Mouse (Mus musculus) embryonic facial prominence, embryonic 12.5 days (tissue): Measurements from ENCODE around the gene Noct. TPM values are rescaled to one million over a fixed set of nuclear protein-coding genes. Genes with fewer than 3 reads are reported as not detected.
A peak's percentile ranks its signal among the peaks of the same experiment; 100 is the strongest.
"Not testable (repeated sequence)": the region's sequence is repeated elsewhere in the genome, so short reads cannot be mapped to it uniquely, and the experiment has no call there.

Experiments
- ATAC-seq: fragments of 200-750 bp; cut with Nextera tagmentation; 2 replicates; pipeline ENCODE4 v1.8.0; 2017; ENCODE audit not compliant: insufficient number of reproducible peaks, insufficient read depth, low FRiP score, low TSS enrichment
- H3K27ac ChIP-seq: fragments of 300-500 bp; sonication (generic); 2 replicates; pipeline ENCODE4 v1.5.1; 2016; ENCODE audit warnings: mild to moderate bottlenecking
- H3K27me3 ChIP-seq: fragments of 300-500 bp; sonication (generic); 2 replicates; pipeline ENCODE4 v1.6.1; 2016; ENCODE audit warnings: mild to moderate bottlenecking, moderate library complexity
- H3K36me3 ChIP-seq: fragments of 300-500 bp; sonication (generic); 2 replicates; pipeline ENCODE4 v1.6.1; 2016; ENCODE audit warnings: mild to moderate bottlenecking
- H3K4me1 ChIP-seq: fragments of 300-500 bp; sonication (generic); 2 replicates; pipeline ENCODE4 v1.6.1; 2016
- H3K4me2 ChIP-seq: fragments of 300-500 bp; sonication (generic); replicated peaks from 2 replicates; pipeline ENCODE4 v1.6.1; 2016; ENCODE audit warnings: mild to moderate bottlenecking, moderate library complexity
- H3K4me3 ChIP-seq: fragments of 300-500 bp; sonication (generic); 2 replicates; pipeline ENCODE4 v1.5.1; 2016; ENCODE audit warnings: mild to moderate bottlenecking
- H3K9ac ChIP-seq: fragments of 300-500 bp; sonication (generic); 2 replicates; pipeline ENCODE4 v1.6.1; 2016; ENCODE audit warnings: mild to moderate bottlenecking, moderate library complexity
- H3K9me3 ChIP-seq: fragments of 300-500 bp; sonication (generic); 2 replicates; pipeline ENCODE4 v1.6.1; 2016; ENCODE audit warnings: mild to moderate bottlenecking, moderate library complexity
- whole genome bisulfite sequencing: fragments of 180-500 bp; shearing (Covaris S2); methylation state at CpG from one replicate; pipeline ENCODE4 v1.1.7; 2016; 5-methylcytosine and 5-hydroxymethylcytosine counted together
- polyA plus RNA-seq: library from polyadenylated mRNA; unstranded; fragments of >200 nt; fragmentation: Nextera tagmentation; extraction: Ambion mirVana; gene quantifications from 2 replicates; pipeline ENCODE4 v1.2.1, GENCODE M21; 2016

Gene Noct
- 14.4 and 14.6 TPM in 2 replicates for polyA plus RNA-seq

DNA sequence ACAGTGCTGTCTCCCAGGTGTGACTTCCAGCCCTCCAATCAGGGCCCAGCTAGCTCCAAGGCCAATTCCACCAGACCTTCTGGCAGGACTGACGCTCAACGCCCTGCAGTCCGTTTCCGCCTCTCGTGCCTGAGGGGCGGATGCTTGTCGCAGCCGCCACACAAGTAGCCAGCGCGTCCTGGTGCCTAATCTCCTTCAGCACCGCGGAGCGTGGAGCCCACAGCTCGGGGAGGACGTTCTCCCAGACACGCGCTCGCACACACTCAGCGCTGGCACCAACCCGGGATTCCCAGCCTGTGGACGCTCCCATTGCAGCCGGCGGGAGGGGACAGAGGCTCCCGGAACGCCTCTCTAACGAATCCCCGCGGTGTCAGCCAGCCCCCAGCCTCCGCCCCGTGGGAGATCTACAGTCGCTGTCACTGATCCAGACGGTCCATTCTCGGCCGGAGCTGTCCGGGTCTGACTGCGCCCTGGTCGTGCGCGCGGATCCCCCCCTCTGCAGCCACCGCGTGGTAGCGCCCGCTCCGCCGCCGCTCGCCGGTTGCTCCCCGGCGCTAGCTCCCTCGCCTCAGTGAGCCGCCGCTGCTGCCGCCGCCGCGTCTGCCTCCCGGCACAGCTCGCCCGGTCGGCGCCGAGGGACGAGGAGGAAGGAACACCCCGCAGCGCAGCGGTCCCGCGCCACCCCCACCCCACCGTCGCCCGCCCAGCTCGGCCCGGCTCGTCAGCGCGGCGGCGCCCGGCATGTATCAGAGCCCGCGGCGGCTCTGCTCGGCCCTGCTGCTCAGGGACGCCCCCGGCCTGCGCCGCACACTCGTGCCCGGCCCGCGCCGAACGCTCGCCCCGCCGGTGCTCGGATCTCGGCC is at the start of gene Noct:
TSS of gene Noct (plus strand) at position 85 of the 863 bp plus-strand sequence.
- H3K4me3 ChIP-seq: peak within 1 kb of the TSS; percentile 83
- H3K4me2 ChIP-seq: peak within 1 kb of the TSS; percentile 72
- H3K27ac ChIP-seq: peak within 1 kb of the TSS; percentile 91
- peak; percentile 86 for ATAC-seq
- peak within 1 kb of the TSS; percentile 84 for H3K9ac ChIP-seq
- under 1% methylated on average over 85 of the region's 100 CpGs for WGBS
- H3K9me3 ChIP-seq: no peaks in the 10 kb centered on the region
- no peaks in the 10 kb centered on the region for H3K36me3 ChIP-seq
- no peaks in the 10 kb centered on the region for H3K27me3 ChIP-seq
- peaks cover 12% of the 10 kb centered on the region for H3K4me1 ChIP-seq

DNA sequence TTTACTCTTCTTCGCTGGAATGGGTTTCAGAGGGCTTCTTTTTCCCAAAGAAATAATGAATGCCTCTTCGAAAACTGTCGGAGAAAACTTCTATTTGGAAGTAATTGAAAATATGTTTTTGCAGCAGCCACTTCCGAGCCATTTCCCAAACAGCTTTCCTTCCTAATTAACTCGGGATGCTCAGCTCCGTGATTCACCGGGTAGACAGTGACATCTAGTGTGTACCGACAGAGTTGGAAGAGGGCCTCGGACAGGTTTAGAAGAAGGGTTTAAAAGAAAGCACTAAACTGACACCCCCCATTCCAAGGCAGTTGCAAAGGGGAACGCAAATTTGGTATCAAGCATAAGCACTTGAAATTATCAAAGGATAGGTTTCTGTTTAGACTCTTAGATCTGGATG is 46.1 kb upstream of the Noct start:
- H3K4me1 ChIP-seq: no peaks in the 10 kb centered on the region
- 38% methylated on average over 10 of the region's 10 CpGs for WGBS
- no peak for ATAC-seq

DNA sequence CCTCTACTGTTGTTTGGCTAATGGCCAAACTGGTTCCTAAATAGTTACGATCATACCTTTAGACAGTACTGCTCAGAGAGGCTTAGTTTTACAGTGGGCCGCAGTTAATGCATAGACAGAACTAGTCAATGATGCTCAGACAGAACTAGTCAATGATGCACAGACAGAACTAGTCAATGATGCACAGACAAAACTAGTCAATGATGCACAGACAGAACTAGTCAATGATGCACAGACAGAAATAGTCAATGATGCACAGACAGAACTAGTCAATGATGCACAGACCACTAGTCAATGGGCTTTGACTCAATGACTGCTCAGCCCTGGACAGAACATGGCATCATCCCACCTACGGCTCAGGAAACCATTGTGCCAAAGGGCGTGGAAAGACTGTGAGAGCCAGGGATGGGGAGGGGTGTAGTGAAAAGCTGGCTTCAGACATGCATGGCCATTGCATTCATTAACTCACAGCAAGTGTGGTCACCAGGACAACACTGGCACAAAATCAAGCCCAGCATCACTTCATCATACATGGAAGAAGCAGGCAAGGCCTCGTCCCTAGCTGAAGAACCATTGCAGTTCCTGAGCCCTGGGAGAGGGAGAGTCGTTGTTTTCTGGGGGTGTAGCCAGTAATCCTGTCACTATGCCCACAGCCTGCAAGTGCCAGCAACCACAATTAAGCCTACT is 44.6 kb upstream of the Noct start:
- Histone ChIP-seq H3K9ac (no peak overlapping the region), H3K9me3 (no peaks in the 10 kb centered on the region), H3K36me3 (no peaks in the 10 kb centered on the region), H3K4me2 (no peak overlapping the region), H3K4me3 (no peak overlapping the region), H3K27me3 (no peaks in the 10 kb centered on the region), H3K4me1 (no peaks in the 10 kb centered on the region), H3K27ac (no peak overlapping the region)
- whole genome bisulfite sequencing: 89% methylated on average over 6 of the region's 6 CpGs
- ATAC-seq: no peak

More for the DNA sequence above, 46.1 kb upstream of the Noct start:
- H3K27ac ChIP-seq: no peak overlapping the region
- H3K36me3 ChIP-seq: no peaks in the 10 kb centered on the region
- no peaks in the 10 kb centered on the region for H3K27me3 ChIP-seq
- no peak overlapping the region for H3K4me3 ChIP-seq
- no peak overlapping the region for H3K4me2 ChIP-seq
- H3K9ac ChIP-seq: no peak overlapping the region
- no peaks in the 10 kb centered on the region for H3K9me3 ChIP-seq

DNA sequence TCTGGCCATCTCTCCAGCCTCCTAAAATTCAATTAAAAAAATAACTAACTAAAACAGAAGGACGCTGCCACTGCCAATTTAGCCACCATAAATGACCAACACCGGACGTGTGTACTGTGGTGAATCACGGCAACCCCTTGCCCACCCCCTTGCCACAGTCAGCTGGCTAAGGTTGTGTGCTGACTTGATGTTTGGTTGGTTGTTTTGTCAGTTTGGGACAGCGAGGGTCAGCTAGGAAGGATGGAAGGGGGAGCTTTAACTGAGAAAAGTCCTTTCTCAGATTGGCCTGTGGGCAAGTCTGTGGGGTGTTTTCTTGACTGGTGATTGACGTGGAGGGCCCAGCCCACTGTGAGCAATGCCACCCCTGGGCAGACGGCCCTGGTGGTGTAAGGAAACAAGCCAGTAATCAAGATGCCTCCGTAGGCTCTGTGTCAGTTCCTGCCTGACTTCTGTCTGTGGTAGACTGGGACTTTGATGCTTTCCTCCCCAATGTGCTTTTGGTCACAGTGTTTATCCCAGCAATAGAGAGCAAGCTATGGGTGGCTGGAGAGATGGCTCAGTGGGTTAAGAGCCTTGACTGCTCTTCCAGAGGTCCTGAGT is 43.8 kb upstream of the Noct start:
- Histone ChIP-seq H3K4me1 (no peaks in the 10 kb centered on the region), H3K27ac (no peak overlapping the region), H3K27me3 (no peaks in the 10 kb centered on the region; the same call in 1 of the 2 replicates), H3K9ac (no peak overlapping the region), H3K4me2 (no peak overlapping the region), H3K4me3 (no peak overlapping the region), H3K36me3 (no peaks in the 10 kb centered on the region), H3K9me3 (no peaks in the 10 kb centered on the region)
- ATAC-seq: no peak
- WGBS: 80% methylated on average over 8 of the region's 8 CpGs

DNA sequence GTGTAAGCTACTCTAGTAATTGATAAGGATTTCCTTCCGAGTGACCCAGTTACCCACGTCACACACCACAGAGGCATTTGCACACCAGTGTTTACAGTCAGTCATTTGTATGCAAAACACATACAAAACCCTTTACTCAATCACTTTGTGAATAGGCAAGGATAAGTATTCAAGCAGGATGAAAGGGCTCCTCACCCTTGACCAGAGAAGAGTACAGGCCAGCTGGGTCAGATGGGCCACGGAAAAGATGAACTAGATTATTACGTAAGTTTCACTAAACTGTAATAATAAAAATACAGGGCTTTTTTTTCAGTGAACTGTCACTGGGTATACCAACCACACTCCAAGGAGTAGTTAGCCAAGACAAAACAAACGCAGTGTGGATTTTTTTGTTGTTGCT is 41.8 kb upstream of the Noct start:
- H3K27me3 ChIP-seq: no peaks in the 10 kb centered on the region; the same call in 1 of the 2 replicates
- no peak overlapping the region for H3K27ac ChIP-seq
- no peaks in the 10 kb centered on the region for H3K36me3 ChIP-seq
- no peak overlapping the region for H3K9ac ChIP-seq
- no peak overlapping the region for H3K4me3 ChIP-seq
- H3K9me3 ChIP-seq: no peaks in the 10 kb centered on the region
- no peak for ATAC-seq
- no peak overlapping the region for H3K4me2 ChIP-seq
- no peaks in the 10 kb centered on the region for H3K4me1 ChIP-seq
- 80% methylated on average over 5 of the region's 5 CpGs for WGBS

DNA sequence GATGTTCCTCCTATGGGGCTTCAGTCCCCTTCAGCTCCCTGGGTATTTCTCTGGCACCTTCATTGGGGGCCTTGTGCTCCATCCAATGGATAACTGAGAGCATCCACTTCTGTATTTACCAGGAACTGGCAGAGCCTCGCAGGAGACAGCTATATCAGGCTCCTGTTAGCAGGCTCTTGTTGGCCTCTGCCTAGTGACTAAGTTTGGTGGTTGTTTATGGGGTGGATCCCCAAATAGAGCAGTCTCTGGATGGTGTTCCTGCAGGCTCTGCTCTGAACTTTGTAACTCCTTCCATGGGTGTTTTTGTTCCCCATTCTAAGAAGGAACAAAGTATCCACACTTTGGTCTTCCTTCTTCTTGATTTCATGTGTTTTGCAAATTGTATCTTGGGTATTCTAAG is 40.7 kb upstream of the Noct start:
- not testable (repeated sequence) for H3K4me2 ChIP-seq, H3K27me3 ChIP-seq, H3K4me1 ChIP-seq, ATAC-seq, H3K4me3 ChIP-seq, H3K36me3 ChIP-seq, H3K9ac ChIP-seq, H3K27ac ChIP-seq, H3K9me3 ChIP-seq
- 93% methylated on average over 1 of the region's 1 CpGs for WGBS

DNA sequence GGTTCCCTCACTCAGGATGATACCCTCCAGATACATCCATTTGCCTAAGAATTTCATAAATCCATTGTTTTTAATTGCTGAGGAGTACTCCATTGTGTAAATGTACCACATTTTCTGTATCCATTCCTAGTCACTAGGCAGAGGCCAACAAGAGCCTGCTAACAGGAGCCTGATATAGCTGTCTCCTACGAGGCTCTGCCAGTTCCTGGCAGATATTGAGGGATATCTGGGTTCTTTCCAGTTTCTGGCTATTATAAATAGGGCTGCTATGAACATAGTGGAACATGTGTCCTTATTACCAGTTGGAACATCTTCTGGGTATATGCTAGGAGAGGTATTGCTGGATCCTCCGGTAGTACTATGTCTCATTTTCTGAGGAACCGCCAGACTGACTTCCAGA is 40.3 kb upstream of the Noct start:
- not testable (repeated sequence) for H3K4me1 ChIP-seq, H3K27me3 ChIP-seq, ATAC-seq, H3K4me2 ChIP-seq, H3K9ac ChIP-seq, H3K4me3 ChIP-seq, H3K9me3 ChIP-seq, H3K36me3 ChIP-seq, H3K27ac ChIP-seq
- WGBS: 86% methylated on average over 3 of the region's 3 CpGs

DNA sequence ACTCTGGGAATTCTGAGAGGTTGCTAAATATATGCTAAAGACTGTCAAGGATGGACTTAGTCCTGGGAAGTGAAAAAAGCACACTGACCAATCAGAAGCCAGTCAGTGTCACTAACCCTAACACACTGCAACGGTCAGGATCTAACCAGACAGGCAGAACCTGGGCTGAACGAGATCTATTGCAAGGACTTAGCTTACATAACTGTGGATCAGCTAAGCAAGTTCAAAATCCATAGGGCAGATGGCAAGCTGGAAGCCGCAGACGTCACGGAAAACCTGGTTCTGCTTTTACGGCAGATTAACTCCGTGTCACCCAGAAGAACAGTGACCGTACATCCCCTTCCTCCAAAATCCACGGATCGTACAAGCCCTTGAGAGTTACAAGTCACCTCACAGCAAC is 39.5 kb upstream of the Noct start:
- 64% methylated on average over 10 of the region's 10 CpGs for WGBS
- Histone ChIP-seq H3K27me3 (no peaks in the 10 kb centered on the region; the same call in 1 of the 2 replicates), H3K9me3 (no peaks in the 10 kb centered on the region), H3K4me1 (no peaks in the 10 kb centered on the region), H3K27ac (no peak overlapping the region), H3K36me3 (no peaks in the 10 kb centered on the region), H3K9ac (no peak overlapping the region), H3K4me3 (no peak overlapping the region), H3K4me2 (no peak overlapping the region)
- no peak for ATAC-seq

DNA sequence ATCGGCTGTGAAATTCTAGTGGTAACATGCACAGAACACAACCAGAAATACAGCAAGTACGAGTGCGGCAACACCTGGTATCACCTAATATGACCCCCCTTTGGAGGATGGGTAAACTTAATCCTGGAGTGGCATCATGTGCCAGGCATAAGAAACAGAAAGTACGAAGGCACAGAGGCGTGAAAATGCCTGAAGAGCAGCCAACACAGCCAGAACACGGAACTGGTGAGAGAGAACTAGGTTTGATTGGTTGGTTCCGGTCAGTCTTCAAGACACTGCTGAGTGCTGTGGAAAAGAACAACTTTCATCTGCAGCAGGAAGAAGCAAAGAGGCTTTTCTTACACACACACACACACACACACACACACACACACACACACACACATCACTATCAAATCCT is 38.8 kb upstream of the Noct start:
- ATAC-seq: no peak
- WGBS: 87% methylated on average over 7 of the region's 7 CpGs
- Histone ChIP-seq H3K4me2 (no peak overlapping the region), H3K36me3 (no peaks in the 10 kb centered on the region), H3K27ac (no peak overlapping the region), H3K4me1 (no peaks in the 10 kb centered on the region), H3K27me3 (no peaks in the 10 kb centered on the region; the same call in 1 of the 2 replicates), H3K4me3 (no peak overlapping the region), H3K9me3 (no peaks in the 10 kb centered on the region), H3K9ac (no peak overlapping the region)

DNA sequence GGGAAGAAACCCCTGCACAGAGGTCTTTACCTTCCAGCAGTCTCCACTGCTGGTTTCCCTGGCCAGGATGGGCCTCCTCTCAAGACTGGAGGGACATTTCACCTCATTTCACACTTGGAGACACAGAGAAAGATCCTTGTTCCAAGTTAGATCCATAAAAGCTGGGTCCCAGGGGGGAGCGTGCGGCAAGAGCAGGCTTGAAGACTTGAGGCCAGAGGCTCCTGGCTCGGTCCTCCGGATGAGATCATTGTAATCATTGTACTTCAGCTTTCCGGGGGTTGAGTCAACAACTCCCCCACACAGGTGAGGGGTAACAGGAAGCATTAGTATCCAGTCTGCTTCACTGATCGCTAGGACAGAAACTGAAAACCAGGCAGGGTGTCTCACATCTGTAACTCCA is 30.2 kb upstream of the Noct start:
- H3K4me1 ChIP-seq: peaks cover 8% of the 10 kb centered on the region; the same call in 1 of the 2 replicates
- H3K9ac ChIP-seq: no peak overlapping the region
- H3K36me3 ChIP-seq: no peaks in the 10 kb centered on the region
- H3K27me3 ChIP-seq: no peaks in the 10 kb centered on the region
- H3K9me3 ChIP-seq: no peaks in the 10 kb centered on the region
- H3K4me3 ChIP-seq: no peak overlapping the region
- 63% methylated on average over 6 of the region's 6 CpGs for WGBS
- H3K4me2 ChIP-seq: no peak overlapping the region
- no peak overlapping the region for H3K27ac ChIP-seq
- ATAC-seq: no peak

DNA sequence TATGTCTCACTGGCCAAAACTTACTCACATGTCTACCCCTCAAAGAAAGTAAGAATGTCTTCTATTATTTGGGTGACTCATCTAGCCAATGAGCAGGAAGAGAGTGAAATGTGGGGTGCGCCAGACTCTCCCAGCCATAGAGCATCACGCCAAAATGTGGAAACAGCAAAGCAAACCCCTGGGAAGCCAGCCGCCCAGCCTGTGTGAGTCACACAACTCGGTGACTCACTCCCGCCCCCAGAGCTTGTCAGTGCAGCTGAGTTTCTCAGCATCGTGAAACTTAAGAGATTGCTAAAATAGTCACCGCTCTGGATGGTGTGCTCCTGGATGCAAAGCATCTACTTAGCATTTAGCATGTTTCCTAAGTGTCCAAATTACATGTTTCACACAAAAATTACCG is 28.9 kb upstream of the Noct start:
- no peaks in the 10 kb centered on the region for H3K9me3 ChIP-seq
- no peaks in the 10 kb centered on the region for H3K36me3 ChIP-seq
- H3K4me2 ChIP-seq: peak overlapping the region; percentile 26
- ATAC-seq: no peak
- H3K27me3 ChIP-seq: no peaks in the 10 kb centered on the region
- no peak overlapping the region for H3K4me3 ChIP-seq
- H3K9ac ChIP-seq: no peak overlapping the region
- H3K27ac ChIP-seq: 0 out of 2 replicates have a peak overlapping the region, but pooled peaks have one; percentile 2
- 47% methylated on average over 8 of the region's 8 CpGs for WGBS
- peaks cover 8% of the 10 kb centered on the region; the same call in 1 of the 2 replicates for H3K4me1 ChIP-seq
